Mouse (Mus musculus): ENCODE results near the gene Fsd1. TPM values are rescaled to one million over a fixed set of nuclear protein-coding genes. Genes with fewer than 3 reads are reported as not detected.

Gene Fsd1
- polyA plus RNA-seq, 1 experiment from 2014 or later: 86.8 TPM

DNA sequence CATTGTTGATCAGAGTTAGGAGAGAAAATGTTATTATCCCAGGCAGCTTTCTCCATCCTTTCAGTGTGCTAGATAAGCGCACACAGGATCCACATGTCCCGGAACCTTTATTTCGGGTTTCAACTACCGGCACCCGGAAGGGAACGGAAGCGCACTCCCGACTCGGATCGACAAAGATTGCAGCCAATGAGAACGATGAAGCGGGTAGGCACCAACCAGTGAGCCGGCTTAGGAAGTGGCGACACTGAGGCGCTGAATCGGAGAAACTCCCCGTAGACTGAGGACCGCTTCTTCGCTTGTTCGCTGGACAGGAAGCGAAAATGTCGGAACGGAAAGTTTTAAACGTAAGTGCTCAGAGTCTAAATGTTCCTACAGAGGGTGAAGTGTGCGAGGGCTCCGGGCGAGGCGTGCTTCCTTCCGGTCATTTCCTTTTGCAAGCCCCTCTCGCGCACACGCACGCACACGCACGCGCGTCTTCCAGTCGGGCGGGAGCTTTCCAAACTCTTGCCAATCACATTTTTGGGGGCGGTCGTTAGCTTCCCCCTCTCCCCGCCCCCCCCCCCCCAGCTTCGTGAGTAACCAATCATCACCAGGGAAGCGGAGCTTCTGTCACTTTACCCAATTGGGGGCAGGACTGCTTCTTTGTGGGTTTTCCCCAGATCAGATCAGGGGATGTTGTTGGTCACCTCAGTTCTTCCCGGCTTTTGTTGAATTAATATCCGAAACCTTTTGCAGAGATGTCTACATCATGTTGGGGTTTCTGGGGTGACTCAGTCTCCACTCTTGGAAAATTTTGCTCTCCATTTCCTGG, 27.2 kb upstream of the Fsd1 start, which contains the start of gene Yju2:
TSS of gene Yju2 (plus strand) at position 182 of the 811 bp plus-strand sequence.
- ATAC-seq (ENCODE audit: insufficient read depth, low FRiP score, low TSS enrichment): peak; percentile 88
- peak; percentile 95 for DNase-seq (ENCODE audit: low spot score)

DNA sequence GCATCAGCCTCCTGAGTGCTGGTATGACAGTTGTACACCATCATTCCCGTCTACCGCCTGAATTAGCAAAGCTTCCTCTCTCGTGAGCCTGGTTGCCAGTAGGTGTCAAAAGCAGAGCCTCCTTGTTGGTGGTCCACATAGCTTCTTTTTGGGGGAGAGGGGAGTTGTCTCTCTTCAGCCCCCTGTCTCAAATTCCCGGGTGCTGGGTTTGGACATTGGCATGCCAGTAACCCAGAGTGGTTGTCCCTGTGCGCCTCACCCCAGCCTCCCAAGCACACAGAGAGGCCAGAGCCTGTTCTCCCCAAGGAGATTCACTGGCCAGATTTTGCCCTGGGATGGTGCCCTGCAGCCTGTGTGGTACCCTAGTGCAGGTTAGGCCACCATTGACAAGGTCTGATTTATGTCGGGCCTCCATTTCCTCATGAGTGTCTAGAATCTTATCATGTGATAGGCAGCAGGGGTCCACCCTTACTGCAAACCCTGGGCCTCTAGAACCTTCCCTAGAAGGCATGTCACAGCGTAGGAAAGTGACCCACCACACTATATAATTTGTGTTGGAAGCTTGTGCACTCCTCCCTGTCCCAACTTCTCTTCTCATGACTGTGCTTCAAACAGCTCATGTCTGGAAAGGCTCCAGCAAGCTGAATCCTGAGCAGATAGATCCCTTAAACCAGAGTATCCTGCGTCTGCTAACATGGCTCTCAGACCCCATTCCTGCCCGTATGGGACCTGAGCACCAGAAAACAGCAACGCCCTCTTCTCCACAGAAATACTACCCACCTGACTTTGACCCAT, 26.2 kb upstream of the Fsd1 start:
- WGBS: 83% methylated on average over 10 of the region's 10 CpGs
- no peak for ATAC-seq (ENCODE audit: insufficient read depth, low FRiP score, low TSS enrichment)

More for the DNA sequence above, 27.2 kb upstream of the Fsd1 start, which contains the start of gene Yju2:
- H3K27me3 ChIP-seq (ENCODE audit: control insufficient read depth, insufficient read depth, low read length): no peaks in the 10 kb centered on the region
- peak within 1 kb of the TSS; percentile 91 for H3K27ac ChIP-seq (ENCODE audit: low read depth, low read length)
- H3K9me3 ChIP-seq (ENCODE audit: control insufficient read depth, low read length): no peaks in the 10 kb centered on the region
- H3K4me2 ChIP-seq (ENCODE audit: low read depth): peak within 1 kb of the TSS; percentile 43
- WGBS: 0% methylated on average over 45 of the region's 46 CpGs
- H3K4me3 ChIP-seq (ENCODE audit: low read depth, low read length): peak within 1 kb of the TSS; percentile 47
- peaks cover 3% of the 10 kb centered on the region; the same call in 1 of the 2 replicates for H3K4me1 ChIP-seq (ENCODE audit: control insufficient read depth, insufficient read depth, low read length)
- no peaks in the 10 kb centered on the region; the same call in 1 of the 2 replicates for H3K36me3 ChIP-seq (ENCODE audit: control insufficient read depth, insufficient read depth, low read length)
- peak within 1 kb of the TSS; percentile 55 for H3K9ac ChIP-seq (ENCODE audit: low read length)

DNA sequence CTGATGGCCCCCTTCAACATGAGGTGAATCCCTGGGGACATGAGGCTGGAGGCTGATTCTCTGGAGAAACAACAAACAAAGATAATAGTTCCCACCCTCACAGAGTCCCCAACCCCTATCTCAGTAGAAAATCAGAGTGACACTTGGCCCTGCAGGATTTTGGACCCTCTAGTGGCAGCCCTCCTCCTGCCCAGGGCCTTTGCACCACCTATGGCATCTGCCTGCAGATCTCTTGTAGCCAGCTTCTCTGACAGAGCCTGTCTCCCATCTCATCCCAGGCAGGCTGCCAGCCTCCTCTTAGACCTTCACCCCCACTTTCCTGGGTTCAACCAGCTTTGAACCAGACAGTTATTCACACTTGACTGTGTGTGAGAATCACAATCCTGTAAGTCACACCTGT, 25.5 kb upstream of the Fsd1 start:
- Histone ChIP-seq H3K4me3 (ENCODE audit: low read depth, low read length) (no peak overlapping the region), H3K27ac (ENCODE audit: low read depth, low read length) (no peak overlapping the region), H3K4me2 (ENCODE audit: low read depth) (no peak overlapping the region), H3K4me1 (ENCODE audit: control insufficient read depth, insufficient read depth, low read length) (peaks cover 3% of the 10 kb centered on the region; the same call in 1 of the 2 replicates), H3K27me3 (ENCODE audit: control insufficient read depth, insufficient read depth, low read length) (no peaks in the 10 kb centered on the region), H3K9ac (ENCODE audit: low read length) (no peak overlapping the region), H3K36me3 (ENCODE audit: control insufficient read depth, insufficient read depth, low read length) (peaks cover 2% of the 10 kb centered on the region), H3K9me3 (ENCODE audit: control insufficient read depth, low read length) (no peaks in the 10 kb centered on the region)
- ATAC-seq (ENCODE audit: insufficient read depth, low FRiP score, low TSS enrichment): no peak
- no peak for DNase-seq (ENCODE audit: low spot score)

More for the DNA sequence above, 26.2 kb upstream of the Fsd1 start:
- no peaks in the 10 kb centered on the region for H3K27me3 ChIP-seq (ENCODE audit: control insufficient read depth, insufficient read depth, low read length)
- H3K4me1 ChIP-seq (ENCODE audit: control insufficient read depth, insufficient read depth, low read length): peaks cover 3% of the 10 kb centered on the region; the same call in 1 of the 2 replicates
- no peaks in the 10 kb centered on the region for H3K9me3 ChIP-seq (ENCODE audit: control insufficient read depth, low read length)
- peak overlapping the region; percentile 16; the same call in 1 of the 2 replicates for H3K9ac ChIP-seq (ENCODE audit: low read length)
- peak overlapping the region; percentile 42 for H3K4me2 ChIP-seq (ENCODE audit: low read depth)
- peak overlapping the region; percentile 47 for H3K4me3 ChIP-seq (ENCODE audit: low read depth, low read length)
- peaks cover 2% of the 10 kb centered on the region for H3K36me3 ChIP-seq (ENCODE audit: control insufficient read depth, insufficient read depth, low read length)
- no peak for DNase-seq (ENCODE audit: low spot score)
- H3K27ac ChIP-seq (ENCODE audit: low read depth, low read length): 0 out of 2 replicates have a peak overlapping the region, but pooled peaks have one; percentile 91

DNA sequence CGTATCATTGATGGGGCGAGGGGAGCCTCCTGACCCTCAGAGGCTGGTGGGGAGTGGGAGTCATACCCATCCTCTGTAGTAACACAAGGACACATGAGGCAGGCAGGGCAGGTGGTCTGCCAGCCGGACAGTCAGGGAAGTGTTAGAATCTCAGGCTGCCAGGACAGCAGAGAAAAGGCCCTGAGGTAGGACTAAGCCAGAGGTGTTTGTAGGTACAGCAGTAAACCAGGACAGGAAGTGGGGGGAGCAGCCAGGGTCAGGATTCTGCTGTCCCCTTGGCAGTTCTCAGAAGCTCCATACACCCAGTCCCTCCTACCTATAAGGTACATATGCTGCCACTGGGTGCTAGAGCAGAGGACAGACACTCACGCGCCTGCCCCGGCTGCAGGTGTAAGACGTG, 24.7 kb upstream of the Fsd1 start:
- no peak for DNase-seq (ENCODE audit: low spot score)
- H3K9ac ChIP-seq (ENCODE audit: low read length): no peak overlapping the region
- peaks cover 2% of the 10 kb centered on the region for H3K36me3 ChIP-seq (ENCODE audit: control insufficient read depth, insufficient read depth, low read length)

DNA sequence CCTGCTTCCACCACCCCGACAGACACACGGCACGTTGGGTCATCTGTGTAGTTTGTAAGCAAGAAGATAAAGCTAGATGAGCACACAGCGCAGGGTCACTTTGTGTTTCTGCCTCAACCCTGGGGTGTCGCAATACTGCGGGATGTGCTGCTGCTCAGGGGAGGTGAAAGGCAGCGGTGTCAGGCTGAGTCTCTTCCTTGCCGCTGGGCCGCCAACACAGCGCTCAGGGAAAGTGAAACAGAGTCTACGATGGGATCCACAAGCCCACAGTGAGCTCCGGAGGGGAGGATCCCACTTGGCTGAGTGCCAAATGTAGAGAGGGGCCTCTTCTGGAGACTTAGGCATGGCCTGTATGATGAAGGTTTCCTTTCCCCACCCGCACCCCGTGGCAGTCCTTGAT, 23.1 kb upstream of the Fsd1 start:
- Histone ChIP-seq H3K27me3 (ENCODE audit: control insufficient read depth, insufficient read depth, low read length) (no peaks in the 10 kb centered on the region), H3K9me3 (ENCODE audit: control insufficient read depth, low read length) (no peaks in the 10 kb centered on the region), H3K4me2 (ENCODE audit: low read depth) (no peak overlapping the region), H3K9ac (ENCODE audit: low read length) (no peak overlapping the region), H3K36me3 (ENCODE audit: control insufficient read depth, insufficient read depth, low read length) (peaks cover 2% of the 10 kb centered on the region), H3K4me1 (ENCODE audit: control insufficient read depth, insufficient read depth, low read length) (peaks cover 6% of the 10 kb centered on the region), H3K4me3 (ENCODE audit: low read depth, low read length) (no peak overlapping the region), H3K27ac (ENCODE audit: low read depth, low read length) (no peak overlapping the region)
- DNase-seq (ENCODE audit: low spot score) (peak; percentile 33), ATAC-seq (ENCODE audit: insufficient read depth, low FRiP score, low TSS enrichment) (no peak)
- 89% methylated on average over 14 of the region's 14 CpGs for WGBS

More for the DNA sequence above, 24.7 kb upstream of the Fsd1 start:
- H3K27me3 ChIP-seq (ENCODE audit: control insufficient read depth, insufficient read depth, low read length): no peaks in the 10 kb centered on the region
- 94% methylated on average over 7 of the region's 7 CpGs for WGBS
- H3K9me3 ChIP-seq (ENCODE audit: control insufficient read depth, low read length): no peaks in the 10 kb centered on the region
- no peak overlapping the region for H3K27ac ChIP-seq (ENCODE audit: low read depth, low read length)
- ATAC-seq (ENCODE audit: insufficient read depth, low FRiP score, low TSS enrichment): no peak
- H3K4me2 ChIP-seq (ENCODE audit: low read depth): no peak overlapping the region
- no peak overlapping the region for H3K4me3 ChIP-seq (ENCODE audit: low read depth, low read length)
- H3K4me1 ChIP-seq (ENCODE audit: control insufficient read depth, insufficient read depth, low read length): peaks cover 3% of the 10 kb centered on the region; the same call in 1 of the 2 replicates

DNA sequence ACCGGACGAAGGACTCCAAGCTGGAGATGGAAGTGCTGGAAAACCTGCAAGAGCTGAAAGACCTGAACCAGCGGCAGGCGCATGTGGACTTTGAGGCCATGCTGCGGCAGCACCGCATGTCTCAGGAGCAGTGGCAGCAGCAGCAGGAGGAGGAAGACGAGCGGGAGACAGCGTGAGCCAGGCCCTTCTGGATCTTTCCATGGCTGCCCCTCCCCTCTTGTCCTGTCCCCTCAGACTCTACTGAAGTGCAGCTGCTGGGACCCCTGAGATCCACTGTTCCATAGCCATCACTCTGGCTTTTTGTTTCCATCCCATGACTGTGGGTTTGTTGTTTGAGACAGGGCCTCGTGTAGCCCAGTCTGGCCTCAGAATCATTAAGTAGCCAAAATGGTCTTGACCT, 21.8 kb upstream of the Fsd1 start:
- H3K36me3 ChIP-seq (ENCODE audit: control insufficient read depth, insufficient read depth, low read length): peaks cover 2% of the 10 kb centered on the region
- 90% methylated on average over 10 of the region's 10 CpGs for WGBS
- no peak for DNase-seq (ENCODE audit: low spot score)

DNA sequence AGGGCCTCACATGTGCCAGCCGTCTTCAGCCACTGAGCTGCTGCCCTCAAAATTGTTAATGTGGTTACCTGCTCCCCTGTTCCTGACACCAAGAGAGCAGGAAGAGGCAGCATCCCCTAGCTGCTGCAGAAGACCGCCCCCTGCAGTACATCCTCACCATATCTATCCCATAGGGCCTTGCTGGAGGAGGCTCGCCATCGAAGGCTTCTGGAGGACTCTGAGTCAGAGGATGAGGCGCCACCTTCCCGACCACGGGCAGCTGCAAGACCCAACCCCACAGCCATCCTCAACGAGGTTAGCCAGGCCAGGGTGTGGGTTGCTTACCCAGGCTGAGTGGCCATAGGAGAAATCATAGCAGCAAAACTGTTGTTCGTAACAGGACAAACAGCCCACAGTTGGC, 21.3 kb upstream of the Fsd1 start:
- DNase-seq (ENCODE audit: low spot score) (no peak), ATAC-seq (ENCODE audit: insufficient read depth, low FRiP score, low TSS enrichment) (no peak)
- 81% methylated on average over 9 of the region's 9 CpGs for WGBS
- Histone ChIP-seq H3K4me1 (ENCODE audit: control insufficient read depth, insufficient read depth, low read length) (peaks cover 7% of the 10 kb centered on the region), H3K9me3 (ENCODE audit: control insufficient read depth, low read length) (no peaks in the 10 kb centered on the region), H3K36me3 (ENCODE audit: control insufficient read depth, insufficient read depth, low read length) (peaks cover 2% of the 10 kb centered on the region), H3K4me3 (ENCODE audit: low read depth, low read length) (no peak overlapping the region), H3K27ac (ENCODE audit: low read depth, low read length) (no peak overlapping the region), H3K4me2 (ENCODE audit: low read depth) (no peak overlapping the region), H3K9ac (ENCODE audit: low read length) (no peak overlapping the region), H3K27me3 (ENCODE audit: control insufficient read depth, insufficient read depth, low read length) (no peaks in the 10 kb centered on the region)

More for the DNA sequence above, 21.8 kb upstream of the Fsd1 start:
- Histone ChIP-seq H3K27ac (ENCODE audit: low read depth, low read length) (no peak overlapping the region), H3K9ac (ENCODE audit: low read length) (no peak overlapping the region), H3K4me2 (ENCODE audit: low read depth) (no peak overlapping the region), H3K27me3 (ENCODE audit: control insufficient read depth, insufficient read depth, low read length) (no peaks in the 10 kb centered on the region), H3K4me1 (ENCODE audit: control insufficient read depth, insufficient read depth, low read length) (peaks cover 7% of the 10 kb centered on the region), H3K4me3 (ENCODE audit: low read depth, low read length) (no peak overlapping the region), H3K9me3 (ENCODE audit: control insufficient read depth, low read length) (no peaks in the 10 kb centered on the region)
- ATAC-seq (ENCODE audit: insufficient read depth, low FRiP score, low TSS enrichment): no peak

DNA sequence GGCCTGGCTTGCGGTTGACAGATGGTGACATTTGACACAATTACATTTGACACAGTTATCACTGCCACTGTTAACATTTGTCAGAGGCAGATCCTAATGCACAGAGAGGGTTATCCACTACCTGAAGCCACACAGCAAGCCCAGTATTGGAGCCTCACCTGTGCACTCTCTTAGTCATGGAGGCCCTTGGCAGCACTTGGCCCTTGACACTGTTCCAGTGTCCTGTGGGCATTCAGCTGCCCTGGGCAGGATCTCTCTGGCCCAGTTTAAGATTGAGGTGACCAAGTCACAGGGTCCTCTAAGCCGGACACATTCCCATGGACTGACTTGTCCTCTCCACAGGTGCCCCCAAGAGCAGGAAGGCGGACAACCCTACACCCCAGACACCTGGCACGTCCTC, 19.1 kb upstream of the Fsd1 start:
- DNase-seq (ENCODE audit: low spot score): no peak
- Histone ChIP-seq H3K9me3 (ENCODE audit: control insufficient read depth, low read length) (no peaks in the 10 kb centered on the region), H3K27me3 (ENCODE audit: control insufficient read depth, insufficient read depth, low read length) (no peaks in the 10 kb centered on the region), H3K36me3 (ENCODE audit: control insufficient read depth, insufficient read depth, low read length) (peaks cover 2% of the 10 kb centered on the region), H3K9ac (ENCODE audit: low read length) (no peak overlapping the region), H3K4me1 (ENCODE audit: control insufficient read depth, insufficient read depth, low read length) (peaks cover 17% of the 10 kb centered on the region), H3K4me2 (ENCODE audit: low read depth) (no peak overlapping the region), H3K4me3 (ENCODE audit: low read depth, low read length) (no peak overlapping the region), H3K27ac (ENCODE audit: low read depth, low read length) (no peak overlapping the region)
- WGBS: 94% methylated on average over 4 of the region's 4 CpGs
- ATAC-seq (ENCODE audit: insufficient read depth, low FRiP score, low TSS enrichment): no peak

All from neural tube, embryonic 11.5 days (tissue).